Mouse (Mus musculus): ENCODE measurements around the gene Rln3.

Gene Rln3

DNA sequence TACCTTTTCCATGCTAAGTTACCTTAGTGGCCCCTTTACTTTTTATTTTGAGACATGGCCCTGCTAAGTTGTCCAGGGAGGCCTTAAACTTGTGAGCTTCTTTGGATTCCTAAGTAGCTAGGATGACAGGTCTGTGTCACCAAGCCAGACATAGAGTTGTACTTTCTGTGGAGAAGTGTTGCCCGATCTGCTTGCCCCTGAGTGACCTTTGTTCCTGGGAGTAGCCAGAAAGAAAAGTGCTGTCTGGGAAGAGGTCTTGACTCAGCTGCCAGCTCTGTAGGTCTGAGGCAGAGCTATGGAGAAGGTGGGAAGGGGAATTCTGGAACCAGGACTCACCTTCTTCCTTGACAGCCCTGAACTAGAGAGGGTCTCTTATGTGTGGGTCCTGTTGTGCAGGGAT lies 24.4 kb upstream of the Rln3 start:
- CTCF ChIA-PET, result interaction anchor here in 3 of 4 experiments (0.6 to 1.9 kb wide), 4 partner anchors 16 to 135 kb away, joined by 3 to 4 read pairs (median 4); partner anchors contain the start of gene Il27ra (in 1 of the 3)
- POLR2A ChIA-PET, result interaction anchor here in 3 of 4 experiments (0.5 to 4.5 kb wide), 15 partner anchors 8 to 203 kb away, joined by 3 to 50 read pairs (median 4); partner anchors contain the start of gene Dcaf15 (in 3 of the 3)

DNA sequence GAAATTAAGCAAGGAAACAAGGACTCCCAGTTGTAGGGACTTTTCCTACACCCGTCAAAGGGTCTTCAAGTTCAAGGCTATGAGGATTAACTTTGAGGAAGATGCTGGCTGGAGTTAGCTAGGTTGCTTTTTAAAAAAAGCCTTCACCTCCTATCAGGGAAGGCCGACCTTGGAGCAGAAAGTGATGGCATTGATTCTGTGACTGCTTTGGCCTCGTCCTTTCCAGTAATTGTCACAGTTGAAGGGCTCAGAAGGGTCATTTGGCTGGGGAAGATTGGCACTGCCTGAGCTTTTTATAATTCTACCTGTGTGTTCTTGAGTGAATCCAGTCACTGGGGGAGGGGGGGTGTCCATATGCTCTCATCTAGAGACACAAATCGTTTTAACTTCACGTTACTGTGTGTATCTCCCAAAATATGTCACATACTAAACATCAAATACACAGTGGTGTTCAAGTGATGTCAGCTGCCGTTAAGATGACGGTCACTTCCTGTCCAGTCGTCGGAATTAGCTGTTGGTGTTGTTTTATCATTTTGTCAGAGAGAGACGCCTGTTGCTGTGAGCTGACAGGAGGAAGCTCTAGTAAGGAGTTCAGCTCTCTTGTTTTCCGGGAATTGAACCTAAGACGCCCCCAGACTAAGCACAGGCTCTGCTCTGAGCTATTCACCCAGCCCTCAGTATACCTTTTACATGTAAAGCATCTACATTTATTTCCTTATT lies 23.7 kb upstream of the Rln3 start:
- CTCF ChIA-PET, result interaction anchor here in 2 of 4 experiments (0.7 to 1.9 kb wide), 3 partner anchors 26 to 41 kb away, joined by 3 to 4 read pairs (median 4); partner anchors contain the start of gene Il27ra (in 1 of the 2)

DNA sequence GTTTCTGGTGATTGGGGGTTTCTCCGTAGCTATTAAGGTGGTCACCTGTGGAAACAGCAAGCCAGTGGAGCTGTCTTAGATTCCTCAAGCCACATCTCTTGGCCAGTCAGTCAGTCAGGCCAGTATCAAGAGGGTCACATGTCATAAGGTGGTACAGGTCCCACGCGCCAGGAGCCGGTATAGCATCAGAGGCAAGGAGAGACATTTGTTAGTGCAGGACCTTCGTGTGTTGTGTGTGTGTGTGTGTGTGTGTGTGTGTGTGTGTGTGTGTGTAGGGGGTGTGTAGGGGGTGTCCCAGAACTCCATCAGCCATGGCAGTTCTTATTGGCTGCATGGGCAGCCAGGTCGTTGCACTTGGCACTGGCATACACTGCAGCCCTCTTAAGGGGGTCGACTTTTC lies 23.1 kb upstream of the Rln3 start:
- ChIA-PET POLR2A (interaction anchor here in 3 of 4 experiments (0.6 to 4.5 kb wide), 29 partner anchors 8 to 353 kb away, joined by 3 to 88 read pairs (median 8); partner anchors contain the start of genes Dcaf15 (in 3 of the 3), Asf1b (in 1 of the 3), Ddx39 (in 1 of the 3) and Gm10644 (in 1 of the 3)), CTCF (interaction anchor here in 2 of 4 experiments (0.6 to 1.9 kb wide), 5 partner anchors 17 to 142 kb away, joined by 3 to 11 read pairs (median 5); partner anchors contain the start of gene Il27ra (in 1 of the 2))

More for the DNA sequence above, 23.7 kb upstream of the Rln3 start:
- POLR2A ChIA-PET, result interaction anchor here in 3 of 4 experiments (0.5 to 4.5 kb wide), 12 partner anchors 9 to 406 kb away, joined by 3 to 50 read pairs (median 6); partner anchors contain the start of gene Dcaf15 (in 2 of the 3)

DNA sequence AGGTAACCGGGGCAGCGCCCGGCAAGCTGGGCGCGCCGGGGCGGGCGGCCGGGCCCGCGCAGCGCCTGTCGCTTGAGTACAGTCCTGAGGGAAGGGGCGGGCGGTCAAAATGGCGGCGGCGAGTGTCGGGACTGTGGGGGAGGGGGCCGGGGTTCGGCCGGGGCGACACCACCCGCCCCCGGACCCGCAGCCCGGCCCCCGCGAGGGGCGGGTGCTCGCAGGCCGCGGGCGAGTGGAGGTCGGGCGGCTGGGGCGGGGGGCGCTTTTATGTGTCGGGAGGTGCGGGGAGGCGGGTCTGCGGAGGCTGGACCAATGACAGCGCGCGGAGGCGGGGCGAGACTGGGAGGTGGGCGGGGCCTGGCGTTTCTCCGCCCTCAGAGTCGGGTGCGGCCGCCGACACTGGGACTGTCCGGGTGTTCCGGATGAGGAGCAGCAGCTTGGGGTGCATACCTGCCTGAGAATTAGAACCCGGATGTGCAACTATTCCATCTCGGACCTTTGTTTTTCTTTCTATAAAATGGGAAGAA lies 22.3 kb upstream of the Rln3 start:
- CTCF ChIA-PET, result interaction anchor here in 2 of 4 experiments (0.6 to 1.8 kb wide), 12 partner anchors 17 to 1779 kb away, joined by 3 to 11 read pairs (median 3); no protein-coding TSS in a partner anchor
- POLR2A ChIA-PET, result interaction anchor here in 3 of 4 experiments (0.6 to 4.5 kb wide), 90 partner anchors 7 to 910 kb away, joined by 3 to 88 read pairs (median 4); partner anchors contain the start of genes Asf1b (in 3 of the 3), Dcaf15 (in 3 of the 3), Gm10644 (in 3 of the 3) and 4930432K21Rik (in 2 of the 3)

DNA sequence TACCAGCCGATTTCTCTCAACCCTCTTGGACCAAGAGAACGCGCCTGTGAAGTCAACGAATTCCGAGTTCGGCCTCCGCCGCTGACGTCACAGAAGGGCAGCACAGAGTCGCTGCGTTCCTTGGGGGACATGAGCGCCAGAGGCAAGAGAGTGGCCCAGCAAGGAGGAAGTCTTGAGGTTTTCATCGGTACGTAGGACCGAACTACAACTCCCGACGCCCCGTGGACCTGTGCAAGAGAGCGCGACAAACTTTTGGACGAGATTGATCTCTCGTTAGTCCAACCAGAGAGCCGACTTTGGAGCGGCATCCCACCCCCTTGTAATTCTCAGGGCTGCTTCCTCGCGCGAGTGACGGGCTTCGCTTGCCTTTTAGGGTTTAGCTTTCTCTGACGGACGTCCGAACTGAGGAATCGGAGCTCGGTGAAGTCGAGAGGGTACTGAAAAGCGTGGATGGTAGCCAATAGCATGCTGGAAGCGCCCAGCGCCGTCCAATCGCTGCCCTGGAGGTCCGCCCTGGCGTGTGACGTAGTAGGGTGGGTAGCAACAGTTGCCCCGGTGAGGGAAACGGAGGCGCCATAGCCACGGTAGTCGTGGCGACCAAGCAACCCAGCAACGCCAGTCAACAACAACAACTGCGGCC lies 21.6 kb upstream of the Rln3 start, which contains the start of gene Rfx1:
TSS of gene Rfx1 (plus strand) at position 544 of the 640 bp plus-strand sequence.
- CTCF ChIA-PET, result interaction anchor here in 3 of 4 experiments (0.5 to 1.8 kb wide), 13 partner anchors 27 to 1779 kb away, joined by 3 to 11 read pairs (median 3); no protein-coding TSS in a partner anchor
- POLR2A ChIA-PET, result interaction anchor here in 3 of 4 experiments (0.5 to 4.5 kb wide), 92 partner anchors 8 to 910 kb away, joined by 3 to 88 read pairs (median 4); partner anchors contain the start of genes Asf1b (in 3 of the 3), Dcaf15 (in 3 of the 3), Gm10644 (in 3 of the 3) and 4930432K21Rik (in 2 of the 3)

DNA sequence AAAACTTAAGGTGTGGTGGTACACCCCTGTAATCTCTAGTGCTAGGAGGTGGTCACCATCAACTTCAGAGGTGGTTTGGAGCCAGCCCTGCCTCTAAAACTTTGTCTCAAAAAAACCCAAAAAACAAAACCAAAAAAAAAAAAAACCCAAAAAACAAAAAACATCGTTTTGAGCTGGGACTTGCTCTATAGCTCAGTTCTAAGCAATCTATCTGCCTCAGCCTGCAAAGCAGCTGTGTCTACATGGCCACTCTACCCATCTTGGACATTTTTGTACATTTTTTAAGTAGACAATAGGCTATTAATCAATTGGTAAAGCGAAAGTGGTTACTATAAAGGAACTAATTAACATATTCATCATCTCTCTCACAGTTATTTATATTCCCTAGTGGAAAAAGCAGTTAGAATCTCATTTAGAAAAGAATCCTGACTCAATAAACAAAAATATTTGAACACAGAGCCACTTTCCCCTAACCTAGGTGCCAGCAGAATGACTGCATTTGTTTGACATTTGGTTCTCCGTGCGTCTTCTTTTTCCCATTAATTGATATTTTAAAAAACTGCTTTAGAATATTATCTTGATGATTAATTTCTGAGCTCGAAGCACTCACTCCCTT lies 20.8 kb upstream of the Rln3 start:
- POLR2A ChIA-PET, result interaction anchor here in 3 of 4 experiments (0.6 to 4.5 kb wide), 25 partner anchors 8 to 804 kb away, joined by 3 to 88 read pairs (median 7); partner anchors contain the start of genes 1700067K01Rik (in 1 of the 3), 4930432K21Rik (in 1 of the 3), Asf1b (in 1 of the 3) and Calr (in 1 of the 3)
- CTCF ChIA-PET, result interaction anchor here in 3 of 4 experiments (0.6 to 1.5 kb wide), 4 partner anchors 26 to 777 kb away, joined by 3 to 6 read pairs (median 3); no protein-coding TSS in a partner anchor

DNA sequence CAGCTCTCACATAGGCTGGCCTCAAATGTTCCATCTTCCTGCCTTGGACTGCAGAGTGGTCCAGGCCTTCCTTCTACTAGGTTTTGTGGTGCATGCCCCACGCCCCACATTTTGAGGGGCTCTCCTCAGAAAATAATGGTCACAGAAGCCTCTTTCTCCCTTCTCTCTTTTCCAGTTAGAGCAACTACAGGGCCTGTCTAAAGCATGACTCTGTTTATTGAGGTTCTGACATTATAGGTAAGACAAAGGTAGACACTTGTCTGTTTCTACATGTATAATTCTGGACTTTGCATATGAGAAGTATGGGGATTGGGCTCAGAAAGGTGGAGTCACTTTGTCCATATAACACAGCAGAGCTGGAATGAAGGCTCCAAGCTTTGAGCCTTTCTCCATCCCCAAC lies 20.2 kb upstream of the Rln3 start, which contains the start of gene Gm10643:
TSS of gene Gm10643 (minus strand) at position 101 of the 400 bp plus-strand sequence.
- POLR2A ChIA-PET, result interaction anchor here in 2 of 4 experiments (0.8 to 4.5 kb wide), 6 partner anchors 7 to 64 kb away, joined by 3 to 88 read pairs (median 15); partner anchors contain the start of genes 1700067K01Rik (in 1 of the 2), Il27ra (in 1 of the 2) and Rln3 (in 1 of the 2)
- CTCF ChIA-PET, result interaction anchor here in 2 of 4 experiments (1.3 to 1.5 kb wide), 3 partner anchors 26 kb away, joined by 3 to 5 read pairs (median 3); no protein-coding TSS in a partner anchor

DNA sequence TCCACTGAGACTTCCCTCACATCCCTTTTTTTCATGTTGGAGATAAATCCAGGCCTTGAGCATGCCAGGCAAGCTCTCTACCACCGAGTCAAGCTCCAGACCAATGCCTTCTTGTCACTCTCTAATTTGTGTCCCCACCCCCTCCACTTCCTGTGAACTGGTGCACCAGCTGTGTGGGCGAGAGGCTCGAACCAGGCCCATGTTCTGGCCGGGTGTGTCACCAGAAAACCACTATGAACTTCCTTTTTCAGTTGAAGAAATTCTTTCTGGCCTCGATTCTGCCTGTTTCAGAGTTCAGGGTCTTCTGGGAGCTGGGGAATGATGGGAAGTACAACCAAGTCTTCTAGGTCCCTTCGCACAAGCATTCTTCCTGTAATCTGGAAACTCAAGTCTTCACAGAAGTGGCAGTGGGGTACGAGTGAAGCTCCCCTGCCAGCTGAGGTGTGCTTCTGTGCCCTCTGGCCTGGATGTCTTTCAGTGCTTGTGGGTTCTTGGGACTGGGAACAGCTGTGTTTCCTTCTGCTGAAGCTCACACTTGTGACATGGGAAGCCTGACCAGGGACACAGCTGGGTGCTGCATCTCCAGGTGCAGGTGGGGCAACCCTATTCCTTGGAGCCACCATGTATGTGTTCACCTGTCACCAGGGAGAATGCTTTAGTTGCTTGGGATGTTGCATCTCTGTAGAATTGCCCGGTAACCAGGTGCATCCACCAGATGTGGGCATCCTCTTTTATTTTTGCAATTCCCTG lies 19.2 kb upstream of the Rln3 start:
- POLR2A ChIA-PET, result interaction anchor here in 2 of 4 experiments (0.9 to 4.5 kb wide), 7 partner anchors 12 to 53 kb away, joined by 3 to 88 read pairs (median 3); partner anchors contain the start of gene Dcaf15 (in 2 of the 2)
- CTCF ChIA-PET, result interaction anchor here in 2 of 4 experiments (0.7 to 1.4 kb wide), 5 partner anchors 25 to 55 kb away, joined by 3 to 5 read pairs (median 3); no protein-coding TSS in a partner anchor

DNA sequence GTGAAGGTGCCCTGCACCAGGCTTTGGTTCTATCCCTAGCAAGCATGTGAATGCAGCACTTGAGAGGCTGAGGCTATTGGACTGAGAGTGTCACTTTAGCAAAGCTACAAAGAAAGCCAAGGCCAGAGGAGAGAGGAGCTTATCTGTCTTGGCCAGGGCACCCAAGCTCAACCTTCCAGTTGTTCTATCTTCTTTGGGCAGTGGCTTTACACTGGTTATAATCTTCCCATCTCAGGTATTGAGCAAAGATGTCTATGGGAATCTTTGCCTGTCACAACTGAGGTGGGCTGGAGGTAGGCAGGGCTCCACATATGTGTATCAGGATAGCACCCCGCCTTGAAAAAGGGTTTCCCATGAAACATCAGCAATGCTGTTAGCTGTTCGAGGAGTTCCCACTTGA lies 15.4 kb upstream of the Rln3 start:
- ChIA-PET POLR2A (interaction anchor here in 3 of 4 experiments (0.5 to 5.4 kb wide), 6 partner anchors 14 to 596 kb away, joined by 3 to 50 read pairs (median 6); partner anchors contain the start of genes Dcaf15 (in 2 of the 3) and Podnl1 (in 1 of the 3)), CTCF (interaction anchor here in 1 of 4 experiments (0.7 to 1.4 kb wide), 2 partner anchors 16 to 21 kb away, joined by 3 read pairs; no protein-coding TSS in a partner anchor)

DNA sequence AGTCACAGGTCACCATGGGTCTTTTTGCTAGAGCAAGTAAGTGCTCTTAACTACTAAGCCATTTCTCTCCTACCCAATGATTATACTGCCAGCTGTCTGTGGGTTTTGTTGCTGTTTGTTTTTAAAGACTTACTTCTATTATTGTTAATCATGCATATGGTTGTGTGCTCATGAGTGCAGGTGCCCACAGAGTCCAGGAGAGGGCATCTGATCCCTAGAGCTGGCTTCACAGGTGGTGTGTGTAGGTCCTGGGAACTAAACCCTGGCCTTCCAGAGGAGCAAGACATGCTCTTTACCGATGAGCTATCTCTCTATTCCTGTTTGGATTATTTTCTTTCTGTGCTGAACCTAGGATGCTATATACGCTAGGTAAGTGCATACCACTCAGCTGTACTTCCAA lies 14.4 kb upstream of the Rln3 start:
- ChIA-PET CTCF (interaction anchor here (0.5 to 1.4 kb wide), 14 partner anchors 9 to 151 kb away, joined by 3 to 6 read pairs (median 3); no protein-coding TSS in a partner anchor), POLR2A (interaction anchor here in 3 of 4 experiments (0.6 to 5.4 kb wide), 20 partner anchors 7 to 226 kb away, joined by 3 to 53 read pairs (median 4); partner anchors contain the start of genes Dcaf15 (in 3 of the 3), Mri1 (in 1 of the 3) and Rfx1 (in 1 of the 3))

DNA sequence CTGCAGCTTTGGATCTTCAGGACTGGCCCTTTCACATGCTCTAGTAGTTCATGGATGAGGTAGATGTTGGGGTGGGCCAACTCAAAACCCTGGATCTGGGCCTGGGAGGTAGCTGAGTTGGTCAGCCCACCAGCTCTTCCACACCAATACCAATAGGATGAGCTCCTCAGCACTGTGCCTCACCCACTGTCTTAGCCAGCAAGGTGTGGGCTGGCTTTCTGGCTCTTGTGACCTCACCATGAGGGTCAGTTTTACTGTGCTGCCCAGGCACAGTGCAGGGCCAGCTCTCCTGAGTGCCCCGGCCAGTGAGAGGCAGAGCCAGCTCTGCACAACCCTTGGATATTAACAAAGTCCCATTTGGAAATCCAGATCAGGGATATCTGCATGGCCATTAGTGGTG lies 13.0 kb upstream of the Rln3 start:
- CTCF ChIA-PET, result interaction anchor here in 3 of 4 experiments (0.6 to 1.2 kb wide), 5 partner anchors 15 to 532 kb away, joined by 3 to 9 read pairs (median 4); partner anchors contain the start of genes Dcaf15 (in 1 of the 3) and Il27ra (in 1 of the 3)

DNA sequence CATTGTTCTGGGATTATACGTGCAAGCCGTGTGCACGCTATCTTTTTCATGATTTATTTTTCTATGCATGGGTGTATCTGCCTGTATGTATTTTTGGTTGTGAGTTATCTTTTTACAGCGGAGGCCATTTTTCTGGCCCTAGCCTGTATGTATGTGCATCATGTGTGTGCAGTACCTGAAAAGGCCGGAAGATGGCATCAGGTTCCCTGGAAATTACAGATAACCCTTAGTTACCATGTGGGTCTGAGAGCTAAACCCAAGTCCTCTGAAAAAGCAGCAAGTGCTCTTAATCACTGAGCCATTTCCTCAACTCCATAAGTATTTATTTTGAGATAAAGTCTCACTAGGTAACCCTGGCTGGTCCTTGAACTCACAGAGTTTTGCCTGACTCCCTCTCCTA lies 8.4 kb upstream of the Rln3 start:
- POLR2A ChIA-PET, result interaction anchor here in 3 of 4 experiments (0.6 to 2.8 kb wide), 15 partner anchors 9 to 217 kb away, joined by 3 to 27 read pairs (median 4); partner anchors contain the start of genes Rfx1 (in 3 of the 3), Il27ra (in 2 of the 3), Ccdc130 (in 1 of the 3) and Dcaf15 (in 1 of the 3)
- CTCF ChIA-PET, result interaction anchor here in 3 of 4 experiments (0.6 to 1.8 kb wide), 8 partner anchors 9 to 157 kb away, joined by 3 to 5 read pairs (median 4); partner anchors contain the start of genes Il27ra (in 1 of the 3) and Rln3 (in 1 of the 3)

More for the DNA sequence above, 13.0 kb upstream of the Rln3 start:
- POLR2A ChIA-PET, result interaction anchor here (0.6 to 5.4 kb wide), 37 partner anchors 8 to 410 kb away, joined by 3 to 53 read pairs (median 4); partner anchors contain the start of genes 2210011C24Rik (in 2 of the 4), Asf1b (in 2 of the 4), Gm10644 (in 2 of the 4) and Il27ra (in 2 of the 4)

DNA sequence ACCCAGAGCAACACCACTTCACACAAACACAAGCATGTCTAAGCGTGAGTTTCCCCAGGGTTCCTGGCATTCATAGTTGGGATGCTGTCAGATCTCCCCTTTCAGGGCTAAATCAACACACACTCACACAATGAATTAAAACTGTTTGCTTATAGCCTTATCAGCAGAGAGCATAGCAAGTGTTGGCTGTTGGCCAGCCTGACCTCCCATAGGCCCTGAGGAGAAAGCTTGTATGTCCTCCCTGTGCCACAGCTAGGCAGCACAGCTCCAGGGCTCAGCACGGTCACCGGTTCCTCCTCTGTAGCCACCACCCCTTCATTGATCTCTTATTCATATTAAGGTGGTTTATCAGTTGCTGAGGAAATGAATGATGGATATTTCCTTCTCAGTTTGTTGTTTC lies 7.9 kb upstream of the Rln3 start:
- ChIA-PET POLR2A (interaction anchor here in 3 of 4 experiments (0.6 to 2.8 kb wide), 7 partner anchors 9 to 78 kb away, joined by 3 to 20 read pairs (median 4); partner anchors contain the start of genes Il27ra (in 2 of the 3), Rfx1 (in 1 of the 3) and Rln3 (in 1 of the 3)), CTCF (interaction anchor here in 3 of 4 experiments (0.5 to 1.8 kb wide), 5 partner anchors 17 to 158 kb away, joined by 3 to 4 read pairs (median 3); no protein-coding TSS in a partner anchor)

DNA sequence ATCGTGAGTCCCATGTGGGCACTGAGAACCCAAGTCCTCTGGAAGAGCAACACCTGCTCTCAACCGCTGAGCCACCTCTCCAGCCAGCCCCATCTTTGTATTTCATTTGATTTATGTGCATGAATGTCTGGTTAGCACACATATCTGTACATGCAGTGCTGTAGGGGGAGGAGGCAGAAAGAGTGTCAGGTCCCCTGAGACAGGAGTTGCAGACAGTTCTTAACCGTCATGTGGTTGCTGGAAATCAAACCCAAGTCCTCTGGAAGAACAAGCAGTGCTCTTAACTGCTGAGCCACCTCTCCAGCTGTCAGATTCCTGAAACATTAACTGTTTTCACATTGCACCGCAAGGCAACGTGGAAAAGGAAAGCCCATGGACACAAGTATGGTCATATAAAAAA lies 3.4 kb upstream of the Rln3 start:
- CTCF ChIA-PET, result interaction anchor here in 1 of 4 experiments (1.2 kb wide), 1 partner anchor 9 kb away, joined by 3 read pairs; no protein-coding TSS in a partner anchor
- POLR2A ChIA-PET, result interaction anchor here in 1 of 4 experiments (1.7 to 4.1 kb wide), 2 partner anchors 9 to 20 kb away, joined by 6 to 25 read pairs; partner anchors contain the start of gene Rfx1

DNA sequence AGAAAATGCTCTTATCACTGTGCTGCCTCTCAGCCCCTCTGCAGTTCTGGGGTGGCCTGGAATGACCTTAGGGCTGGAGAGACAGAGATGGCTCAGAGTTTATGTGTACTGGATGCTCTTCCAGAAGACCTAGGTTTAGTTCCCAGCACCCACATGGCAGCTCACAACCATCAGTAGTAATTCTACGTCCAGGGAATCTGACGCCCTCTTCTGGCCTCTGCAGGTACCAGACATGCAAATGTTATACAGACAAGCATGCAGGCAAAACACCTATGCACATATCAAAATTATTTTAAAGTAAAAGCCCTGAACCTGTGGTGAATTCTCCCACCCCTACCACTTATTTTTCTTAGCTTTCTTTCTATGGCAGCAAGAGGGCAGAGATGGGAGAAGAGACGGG lies 1.7 kb upstream of the Rln3 start:
- CTCF ChIA-PET, result interaction anchor here in 2 of 4 experiments (0.6 to 0.8 kb wide), 4 partner anchors 15 to 174 kb away, joined by 3 to 4 read pairs (median 3); partner anchors contain the start of genes Asf1b (in 1 of the 2) and Gm10644 (in 1 of the 2)
- POLR2A ChIA-PET, result interaction anchor here in 2 of 4 experiments (0.6 to 1.4 kb wide), 6 partner anchors 11 to 935 kb away, joined by 3 to 7 read pairs (median 4); partner anchors contain the start of gene Rfx1 (in 1 of the 2)

All from embryonic stem cell, embryonic (primary cell).